Mouse (Mus musculus): ENCODE measurements around the gene Gpat2.

DNA sequence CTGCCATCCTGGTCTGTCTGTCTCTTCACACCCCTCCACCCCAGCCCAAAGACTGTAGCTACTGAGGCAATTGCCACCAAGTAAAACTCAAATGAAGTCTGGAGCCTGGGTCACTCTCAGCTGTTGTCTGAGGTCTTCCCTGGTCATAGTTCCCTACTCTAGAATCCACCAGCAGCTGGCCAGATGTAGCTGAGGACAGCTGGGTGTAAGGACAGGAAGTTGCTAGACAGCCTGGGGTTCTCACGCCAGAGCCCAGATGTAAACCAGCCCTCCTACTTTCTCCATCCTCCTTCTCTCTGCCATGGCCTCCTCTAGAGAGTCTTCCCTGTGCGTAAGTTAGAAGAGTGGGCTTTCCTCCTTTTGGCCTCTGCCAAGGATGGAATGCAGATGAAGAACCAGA, 37.5 kb upstream of the Gpat2 start:
- TF ChIP-seq CTCF (IDR thresholded peaks at IDR 0.05; ENCODE audit: insufficient read depth, low read length) (no peak), POLR2A (IDR thresholded peaks at IDR 0.05; ENCODE audit: borderline replicate concordance, extremely low read depth, low read depth, low read length) (no peak)

Measured in lung, adult 2 months (tissue).